ENCODE assay signal across 21 mouse cellular contexts in the genomic region with DNA sequence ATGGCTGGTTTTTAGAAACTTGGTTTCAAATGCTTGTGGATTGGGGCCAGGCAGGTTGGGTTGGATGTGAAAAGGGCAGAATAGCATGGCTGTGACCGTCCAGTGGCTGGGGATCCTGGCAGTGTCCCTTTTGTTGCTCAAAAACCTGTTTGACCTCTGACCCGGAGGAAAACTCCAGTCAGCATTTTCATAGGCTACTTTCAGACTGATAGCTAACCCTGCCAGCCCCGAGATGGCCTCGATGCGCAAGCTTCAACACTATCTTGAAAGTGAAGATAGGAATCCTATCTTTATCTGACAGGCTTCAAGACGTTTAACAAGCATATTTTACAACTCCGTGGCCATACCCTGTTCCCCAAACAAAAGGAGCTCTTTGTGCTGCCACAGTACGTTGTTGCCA. TPM values are rescaled to one million over a fixed set of nuclear protein-coding genes. Genes with fewer than 3 reads are reported as not detected.
DNase-seq lines count a peak whose midpoint lies in the region; ATAC-seq and TF ChIP-seq lines count a peak whose summit lies in the region.
"Had no signal": no experiment of that assay in that cellular context is flagged by ENCODE, and none has a peak within 500 bp of the region (broad histone marks: within the 10 kb centered on the region; RNA-seq: fewer than 3 reads in every experiment).

No protein-coding gene starts in this region.

- peak in 1 of 2 experiments; percentile 41; a peak in 1 of 4 replicates for TF ChIP-seq EP300 in MEL (IDR thresholded peaks at IDR 0.05; ENCODE audit: low read depth in 1 of 2, low read length in 2 of 2)

- 0 out of 2 replicates have a peak overlapping the region, but pooled peaks have one; percentile 52 for H3K9ac ChIP-seq in forebrain, embryonic 16.5 days (replicated peaks; ENCODE audit: low read depth, low read length)
- no peak overlapping the region for H3K9ac ChIP-seq in forebrain, embryonic 15.5 days (replicated peaks)
- no peak overlapping the region for H3K9ac ChIP-seq in limb, embryonic 12.5 days (replicated peaks)
- no peak overlapping the region for H3K9ac ChIP-seq in MEL (ENCODE audit: control insufficient read depth, low read depth, low read length, poor library complexity, severe bottlenecking)
- H3K9ac ChIP-seq in midbrain, postnatal 0 days (replicated peaks; ENCODE audit: low read length, poor library complexity, severe bottlenecking): no peak overlapping the region
- H3K9ac ChIP-seq: heart, embryonic 15.5 days; stomach, embryonic 15.5 days had no signal

- no peak overlapping the region for H3K27ac ChIP-seq in forebrain, embryonic 16.5 days (ENCODE audit: low read length)
- H3K27ac ChIP-seq in forebrain, embryonic 15.5 days (replicated peaks): no peak overlapping the region
- H3K27ac ChIP-seq in limb, embryonic 12.5 days: peak overlapping the region; percentile 42; the same call in 1 of the 2 replicates
- H3K27ac ChIP-seq in limb, embryonic 10.5 days: no peak overlapping the region
- no peak overlapping the region for H3K27ac ChIP-seq in MEL (ENCODE audit: control insufficient read depth, low read depth, low read length)
- 0 out of 2 replicates have a peak overlapping the region, but pooled peaks have one; percentile 38 for H3K27ac ChIP-seq in midbrain, postnatal 0 days (ENCODE audit: low read depth, low read length)
- H3K27ac ChIP-seq: stomach, embryonic 15.5 days had no signal

- no peaks in the 10 kb centered on the region for H3K27me3 ChIP-seq in forebrain, embryonic 16.5 days (replicated peaks; ENCODE audit: control insufficient read depth, insufficient read depth, low read length)
- no peaks in the 10 kb centered on the region for H3K27me3 ChIP-seq in forebrain, embryonic 15.5 days
- no peaks in the 10 kb centered on the region for H3K27me3 ChIP-seq in limb, embryonic 12.5 days
- no peaks in the 10 kb centered on the region for H3K27me3 ChIP-seq in limb, embryonic 10.5 days (ENCODE audit: low read depth, poor library complexity, severe bottlenecking)
- no peaks in the 10 kb centered on the region for H3K27me3 ChIP-seq in MEL (ENCODE audit: control insufficient read depth in 1 of 2, insufficient read depth in 2 of 2, low read length in 2 of 2)
- no peaks in the 10 kb centered on the region for H3K27me3 ChIP-seq in midbrain, postnatal 0 days (ENCODE audit: insufficient read depth, low read length)
- H3K27me3 ChIP-seq: heart, embryonic 15.5 days; stomach, embryonic 15.5 days had no signal

- no peaks in the 10 kb centered on the region for H3K9me3 ChIP-seq in forebrain, embryonic 16.5 days (ENCODE audit: control insufficient read depth, low read length)
- no peaks in the 10 kb centered on the region for H3K9me3 ChIP-seq in forebrain, embryonic 15.5 days
- no peaks in the 10 kb centered on the region for H3K9me3 ChIP-seq in limb, embryonic 12.5 days
- H3K9me3 ChIP-seq in limb, embryonic 10.5 days (replicated peaks): no peaks in the 10 kb centered on the region
- H3K9me3 ChIP-seq in MEL (replicated peaks; ENCODE audit: insufficient read depth, low read length): no peaks in the 10 kb centered on the region
- H3K9me3 ChIP-seq in midbrain, postnatal 0 days (ENCODE audit: low read length): no peaks in the 10 kb centered on the region
- H3K9me3 ChIP-seq: heart, embryonic 15.5 days; stomach, embryonic 15.5 days had no signal

- no peak for TF ChIP-seq CTCF in MEL (IDR thresholded peaks at IDR 0.05 in 2 of 3, conservative IDR thresholded peaks at IDR 0.05 in 1 of 3; ENCODE audit: control insufficient read depth in 1 of 3, insufficient read depth in 1 of 3, low read depth in 2 of 3, low read length in 3 of 3, poor library complexity in 1 of 3, severe bottlenecking in 1 of 3)
- no peak for TF ChIP-seq CTCF in midbrain, postnatal 0 days (IDR thresholded peaks at IDR 0.05)

- H3K36me3 ChIP-seq in forebrain, embryonic 16.5 days (ENCODE audit: control insufficient read depth, insufficient read depth): peaks cover 13% of the 10 kb centered on the region
- peaks cover 36% of the 10 kb centered on the region for H3K36me3 ChIP-seq in forebrain, embryonic 15.5 days
- H3K36me3 ChIP-seq in limb, embryonic 12.5 days: peaks cover 57% of the 10 kb centered on the region
- peaks cover 60% of the 10 kb centered on the region for H3K36me3 ChIP-seq in limb, embryonic 10.5 days
- peaks cover 3 to 6% of the 10 kb centered on the region in 2 experiments for H3K36me3 ChIP-seq in MEL (ENCODE audit: control insufficient read depth in 1 of 2, insufficient read depth in 2 of 2, low read length in 2 of 2)
- H3K36me3 ChIP-seq in midbrain, postnatal 0 days (ENCODE audit: insufficient read depth, low read length): peaks cover 24% of the 10 kb centered on the region

- no peak overlapping the region for H3K4me2 ChIP-seq in forebrain, embryonic 16.5 days (ENCODE audit: low read length)
- H3K4me2 ChIP-seq in forebrain, embryonic 15.5 days (replicated peaks): no peak overlapping the region
- H3K4me2 ChIP-seq in limb, embryonic 12.5 days: no peak overlapping the region
- H3K4me2 ChIP-seq in midbrain, postnatal 0 days (ENCODE audit: low read depth, low read length, poor library complexity, severe bottlenecking): no peak overlapping the region

- H3K4me1 ChIP-seq in forebrain, embryonic 16.5 days (replicated peaks; ENCODE audit: control insufficient read depth, insufficient read depth, low read length): peaks cover 5% of the 10 kb centered on the region
- H3K4me1 ChIP-seq in forebrain, embryonic 15.5 days: peaks cover 9% of the 10 kb centered on the region
- H3K4me1 ChIP-seq in limb, embryonic 12.5 days (replicated peaks): peaks cover 9% of the 10 kb centered on the region; the same call in 1 of the 2 replicates
- H3K4me1 ChIP-seq in limb, embryonic 10.5 days: peaks cover 12% of the 10 kb centered on the region
- H3K4me1 ChIP-seq in MEL (ENCODE audit: control insufficient read depth in 1 of 2, insufficient read depth in 2 of 2, low read length in 2 of 2): peaks cover under 1 to 7% of the 10 kb centered on the region in 2 experiments; a peak in 3 of 4 replicates
- H3K4me1 ChIP-seq in midbrain, postnatal 0 days (ENCODE audit: insufficient read depth, low read length): no peaks in the 10 kb centered on the region; the same call in 1 of the 2 replicates
- H3K4me1 ChIP-seq: stomach, embryonic 15.5 days had no signal

- DNase-seq in limb, embryonic 10.5 days (ENCODE audit: low spot score): no peak
- no peak for DNase-seq in MEL (ENCODE audit: low read depth, low spot score)
- no peak for DNase-seq in midbrain, postnatal 0 days (ENCODE audit: low spot score)
- DNase-seq: adrenal gland, postnatal 10 days; B cell, adult 2 months; cerebellum, adult 8-10 months; embryo, embryonic 11 days; gastrocnemius, postnatal 25 days; kidney, adult 8-10 months; kidney, postnatal 4 days; layer of hippocampus, postnatal 36 days; right cerebral cortex, adult 18-20 months; spleen, adult 18-20 months; thymus, postnatal 14 days had no signal

- TF ChIP-seq POLR2A in MEL (IDR thresholded peaks at IDR 0.05; ENCODE audit: control insufficient read depth in 1 of 2, insufficient read depth in 1 of 2, low read depth in 1 of 2, low read length in 2 of 2, poor library complexity in 1 of 2): no peak

- TF ChIP-seq RAD21 in MEL (IDR thresholded peaks at IDR 0.05; ENCODE audit: low read depth, low read length): no peak

- no peak for ATAC-seq in forebrain, embryonic 16.5 days
- ATAC-seq in forebrain, embryonic 15.5 days (replicated peaks): no peak
- no peak for ATAC-seq in limb, embryonic 12.5 days (ENCODE audit: insufficient number of reproducible peaks, insufficient read depth, low FRiP score, low TSS enrichment, low read depth)
- no peak for ATAC-seq in midbrain, postnatal 0 days (ENCODE audit: low FRiP score)
- ATAC-seq in megakaryocyte, adult 5-6 weeks (ENCODE audit: poor library complexity, severe bottlenecking): no peak

- WGBS in forebrain, embryonic 16.5 days: 66% methylated on average over 8 of the region's 8 CpGs
- WGBS in forebrain, embryonic 15.5 days: 63% methylated on average over 8 of the region's 8 CpGs
- WGBS in limb, embryonic 12.5 days: 81% methylated on average over 8 of the region's 8 CpGs
- 81% methylated on average over 8 of the region's 8 CpGs for WGBS in limb, embryonic 10.5 days
- 63% methylated on average over 8 of the region's 8 CpGs for WGBS in midbrain, postnatal 0 days

- H3K4me3 ChIP-seq in forebrain, embryonic 16.5 days (replicated peaks; ENCODE audit: low read length): no peak overlapping the region
- no peak overlapping the region for H3K4me3 ChIP-seq in forebrain, embryonic 15.5 days
- H3K4me3 ChIP-seq in limb, embryonic 12.5 days (replicated peaks): no peak overlapping the region
- no peak overlapping the region for H3K4me3 ChIP-seq in limb, embryonic 10.5 days
- H3K4me3 ChIP-seq in MEL (ENCODE audit: control insufficient read depth in 1 of 2, insufficient read depth in 1 of 2, low read depth in 2 of 2, low read length in 2 of 2): no peak overlapping the region
- H3K4me3 ChIP-seq in midbrain, postnatal 0 days (ENCODE audit: low read depth, low read length): no peak overlapping the region
- H3K4me3 ChIP-seq: erythroblast, embryonic 14.5 days; heart, embryonic 15.5 days; stomach, embryonic 15.5 days had no signal

- H3K79me2 ChIP-seq in MEL (ENCODE audit: control insufficient read depth, insufficient read depth, low read length, poor library complexity): no peaks in the 10 kb centered on the region

RNA-seq across cellular contexts. Expression of gene Slc2a1, which starts 28.8 kb away (rescaled TPM):
- 88.3 and 103 TPM in 2 replicates for polyA plus RNA-seq in forebrain, embryonic 16.5 days (2015; fragmentation: Nextera tagmentation; extraction: Ambion mirVana)
- polyA plus RNA-seq in forebrain, embryonic 15.5 days (2015; fragmentation: Nextera tagmentation; extraction: Ambion mirVana): 89.5 and 89.7 TPM in 2 replicates
- 98.1 and 100 TPM in 2 replicates for polyA plus RNA-seq in limb, embryonic 12.5 days (2016; fragmentation: Nextera tagmentation; extraction: Ambion mirVana)
- polyA plus RNA-seq in limb, embryonic 10.5 days (2016; fragmentation: Nextera tagmentation; extraction: Ambion mirVana): 110 and 139 TPM in 2 replicates
- total RNA-seq in MEL (2012; rRNA removed): 15.9 and 47.3 TPM in 2 replicates
- 10 to 100 TPM in 1 of 2 experiments, not detected in 1; 99.5 TPM for polyA plus RNA-seq in MEL (2012; ENCODE audit: insufficient read depth in 1 of 2, insufficient read length in 2 of 2, low read depth in 1 of 2, low replicate concordance in 2 of 2, missing spikeins in 1 of 2)
- total RNA-seq in midbrain, postnatal 0 days (2014; rRNA removed): 85.1 and 104 TPM in 2 replicates
- polyA plus RNA-seq in midbrain, postnatal 0 days (2015; fragmentation: Nextera tagmentation; extraction: Ambion mirVana): 43.1 and 46.4 TPM in 2 replicates
- 9.0 and 14.4 TPM in 2 replicates for total RNA-seq in megakaryocyte, adult 5-6 weeks (2015)
- 14.3 and 18.0 TPM in 2 replicates for total RNA-seq in megakaryocyte, adult 5-6 weeks (2017)

RNA-seq across cellular contexts. Expression of gene Zfp691, which starts 36.7 kb away (rescaled TPM):
- 3.7 and 6.1 TPM in 2 replicates for polyA plus RNA-seq in forebrain, embryonic 16.5 days (2015; fragmentation: Nextera tagmentation; extraction: Ambion mirVana)
- 5.0 and 5.4 TPM in 2 replicates for polyA plus RNA-seq in forebrain, embryonic 15.5 days (2015; fragmentation: Nextera tagmentation; extraction: Ambion mirVana)
- polyA plus RNA-seq in limb, embryonic 12.5 days (2016; fragmentation: Nextera tagmentation; extraction: Ambion mirVana): 8.4 and 8.7 TPM in 2 replicates
- polyA plus RNA-seq in limb, embryonic 10.5 days (2016; fragmentation: Nextera tagmentation; extraction: Ambion mirVana): 10.1 and 10.3 TPM in 2 replicates
- total RNA-seq in MEL (2012; rRNA removed): 6.3 and 6.7 TPM in 2 replicates
- polyA plus RNA-seq in MEL (2012; ENCODE audit: insufficient read depth in 1 of 2, insufficient read length in 2 of 2, low read depth in 1 of 2, low replicate concordance in 2 of 2, missing spikeins in 1 of 2): 1 to 10 TPM in 1 of 2 experiments, not detected in 1; 9.9 TPM
- 2.3 and 4.1 TPM in 2 replicates for total RNA-seq in midbrain, postnatal 0 days (2014; rRNA removed)
- polyA plus RNA-seq in midbrain, postnatal 0 days (2015; fragmentation: Nextera tagmentation; extraction: Ambion mirVana): 2.5 and 3.3 TPM in 2 replicates
- 7.0 and 10.2 TPM in 2 replicates for total RNA-seq in megakaryocyte, adult 5-6 weeks (2015)
- 1.9 and 4.5 TPM in 2 replicates for total RNA-seq in megakaryocyte, adult 5-6 weeks (2017)

RNA-seq across cellular contexts. Expression of gene Ermap, which starts 52.5 kb away (rescaled TPM):
- 0.16 and 0.54 TPM in 2 replicates for polyA plus RNA-seq in forebrain, embryonic 16.5 days (2015; fragmentation: Nextera tagmentation; extraction: Ambion mirVana)
- polyA plus RNA-seq in forebrain, embryonic 15.5 days (2015; fragmentation: Nextera tagmentation; extraction: Ambion mirVana): 0.27 and 0.61 TPM in 2 replicates
- 6.4 and 7.3 TPM in 2 replicates for polyA plus RNA-seq in limb, embryonic 12.5 days (2016; fragmentation: Nextera tagmentation; extraction: Ambion mirVana)
- polyA plus RNA-seq in limb, embryonic 10.5 days (2016; fragmentation: Nextera tagmentation; extraction: Ambion mirVana): 6.8 and 7.7 TPM in 2 replicates
- total RNA-seq in MEL (2012; rRNA removed): 125 and 138 TPM in 2 replicates
- polyA plus RNA-seq in MEL (2012; ENCODE audit: insufficient read depth in 1 of 2, insufficient read length in 2 of 2, low read depth in 1 of 2, low replicate concordance in 2 of 2, missing spikeins in 1 of 2): 100 to 1,000 TPM in 1 of 2 experiments, 10 to 100 TPM in 1; 44.1 to 247 TPM
- 0.33 and 2.5 TPM in 2 replicates for total RNA-seq in midbrain, postnatal 0 days (2014; rRNA removed)
- polyA plus RNA-seq in midbrain, postnatal 0 days (2015; fragmentation: Nextera tagmentation; extraction: Ambion mirVana): 0.31 and 0.93 TPM in 2 replicates
- 4.4 and 10.0 TPM in 2 replicates for total RNA-seq in megakaryocyte, adult 5-6 weeks (2015)
- 3.7 and 8.2 TPM in 2 replicates for total RNA-seq in megakaryocyte, adult 5-6 weeks (2017)
- total RNA-seq: gastrocnemius, postnatal 25 days had no signal

RNA-seq across cellular contexts. Expression of gene Svbp, which starts 57.8 kb away (rescaled TPM):
- 235 and 249 TPM in 2 replicates for polyA plus RNA-seq in forebrain, embryonic 16.5 days (2015; fragmentation: Nextera tagmentation; extraction: Ambion mirVana)
- 256 and 267 TPM in 2 replicates for polyA plus RNA-seq in forebrain, embryonic 15.5 days (2015; fragmentation: Nextera tagmentation; extraction: Ambion mirVana)
- polyA plus RNA-seq in limb, embryonic 12.5 days (2016; fragmentation: Nextera tagmentation; extraction: Ambion mirVana): 179 and 182 TPM in 2 replicates
- 115 and 133 TPM in 2 replicates for polyA plus RNA-seq in limb, embryonic 10.5 days (2016; fragmentation: Nextera tagmentation; extraction: Ambion mirVana)
- total RNA-seq in MEL (2012; rRNA removed): 63.7 and 64.7 TPM in 2 replicates
- polyA plus RNA-seq in MEL (2012; ENCODE audit: insufficient read depth in 1 of 2, insufficient read length in 2 of 2, low read depth in 1 of 2, low replicate concordance in 2 of 2, missing spikeins in 1 of 2): 100 to 1,000 TPM in 1 of 2 experiments, not detected in 1; 131 TPM
- total RNA-seq in midbrain, postnatal 0 days (2014; rRNA removed): 66.3 and 83.1 TPM in 2 replicates
- polyA plus RNA-seq in midbrain, postnatal 0 days (2015; fragmentation: Nextera tagmentation; extraction: Ambion mirVana): 196 and 200 TPM in 2 replicates
- total RNA-seq in megakaryocyte, adult 5-6 weeks (2015): 20.6 and 28.6 TPM in 2 replicates
- total RNA-seq in megakaryocyte, adult 5-6 weeks (2017): 19.7 and 42.9 TPM in 2 replicates

Comparison
In these comparisons a context has a peak if more than half of its experiments do, and no peak if none do; other contexts are left out.
1. H3K27ac ChIP-seq: peak in limb, embryonic 12.5 days (single experiment) and midbrain, postnatal 0 days (single experiment); none in forebrain, embryonic 16.5 days (single experiment), forebrain, embryonic 15.5 days (single experiment), limb, embryonic 10.5 days (single experiment) and MEL (single experiment).